Mouse (Mus musculus) left cerebral cortex, adult 2 months (tissue): ENCODE data around the gene Bpnt1. TPM values are rescaled to one million over a fixed set of nuclear protein-coding genes. Genes with fewer than 3 reads are reported as not detected.
A peak's percentile ranks its signal among the peaks of the same experiment; 100 is the strongest.

Experiments
- DNase-seq, 2 experiments: peaks; one replicate each; pipeline ENCODE4 v3.0.0; 2021 to 2022; ENCODE audit warnings: low spot score in 2 of 2, mixed read lengths in 1 of 2; ENCODE audit errors: extremely low spot score in 1 of 2
- H3K27ac ChIP-seq: fragments of 200-600 bp; 2 replicates; pipeline ENCODE4 v1.8.1; 2022
- H3K4me3 ChIP-seq: fragments of 200-600 bp; 2 replicates; pipeline ENCODE4 v1.8.1; 2022
- CTCF ChIP-seq: fragments of 200-600 bp; IDR thresholded peaks from 2 replicates; pipeline ENCODE4 v1.8.1; 2022; ENCODE audit warnings: antibody characterized with exemption, mild to moderate bottlenecking, moderate library complexity
- intact Hi-C: fragments of 180-260 bp; cut with DNase I; formaldehyde crosslinking; loops from one replicate; pipeline ENCODE4 v1.15.1; 2025
- microRNA-seq, 2 experiments: library from miRNA; unstranded; fragments of <30 nt; microRNA quantifications; one replicate each; pipeline ENCODE4 v1.2.0; 2021
- total RNA-seq, 2 experiments: library from RNA; stranded (reverse); gene quantifications; 2 replicates each; pipeline ENCODE4 v1.2.3; 2021

Gene Bpnt1
- total RNA-seq, 2 experiments from 2014 or later = 69.6 to 71.2 TPM

DNA sequence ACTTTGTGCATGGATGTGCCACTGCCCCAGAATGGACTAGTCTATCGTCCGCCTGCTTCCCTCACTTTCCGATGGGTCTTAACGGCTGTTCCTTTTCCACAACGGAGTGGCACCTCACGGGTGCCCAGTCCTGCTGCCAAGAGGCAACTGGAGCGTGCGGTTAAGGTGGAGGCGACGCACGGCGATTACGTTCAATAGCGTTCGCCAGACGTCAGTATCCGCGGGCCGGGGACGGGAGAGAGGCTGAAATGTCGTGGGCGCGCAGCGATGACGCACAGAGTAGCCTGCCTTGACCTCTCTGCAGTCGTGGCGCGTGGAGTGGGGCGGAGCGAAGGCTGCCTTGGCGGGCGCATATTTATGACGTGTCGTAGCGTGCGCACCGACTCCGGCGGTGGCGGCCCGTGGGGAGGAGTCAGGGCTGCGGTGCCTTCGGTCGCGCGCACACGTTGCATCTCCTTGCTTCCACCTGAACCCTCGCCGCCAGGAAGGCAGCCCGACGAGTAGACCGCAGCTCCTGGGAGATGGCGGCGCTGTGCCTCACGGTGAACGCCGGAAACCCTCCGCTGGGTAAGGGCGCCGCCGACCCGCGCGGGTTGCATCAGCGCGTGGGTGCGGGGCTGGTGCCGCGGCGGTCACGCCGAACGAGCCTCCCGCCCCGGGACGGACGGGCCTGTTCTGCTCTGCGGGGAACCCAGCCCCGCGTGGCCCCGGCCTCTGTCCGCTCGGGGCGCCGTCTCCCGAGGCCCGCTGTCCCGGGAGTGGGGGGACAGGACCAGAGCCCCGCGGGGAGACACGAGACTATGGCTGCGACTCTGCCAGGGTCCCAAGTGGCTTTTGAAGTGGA, 30.9 kb downstream of the Bpnt1 start, which contains the start of gene Eprs:
Gene Eprs, plus strand, starts transcription at position 368 of the 844 bp plus-strand sequence.
- H3K4me3 ChIP-seq = peak within 1 kb of the TSS; percentile 91
- intact Hi-C loops = loop anchor here (2.0 kb wide), 1 partner anchor 30 kb away; the partner anchor contains the start of gene Bpnt1
- peak; percentile 99 for DNase-seq
- peak within 1 kb of the TSS; percentile 93 for H3K27ac ChIP-seq
- no peak for TF ChIP-seq CTCF

GRCm38 (mm10) chr1:185363526-185364182, 31.7 kb downstream of the Bpnt1 start:
- DNase-seq = peak; percentile 19 to 31
- Histone ChIP-seq H3K27ac (peak overlapping the region; percentile 90), H3K4me3 (peak overlapping the region; percentile 91)
- TF ChIP-seq CTCF = no peak; the same call in 1 of the 2 replicates
- intact Hi-C loops = loop anchor here (2.0 kb wide), 1 partner anchor 31 kb away; the partner anchor contains the start of gene Bpnt1

- H3K4me3 ChIP-seq = peak overlapping the region; percentile 91
- intact Hi-C loops = no loop called here
- no peak for TF ChIP-seq CTCF
- no peak overlapping the region for H3K27ac ChIP-seq
- no peak for DNase-seq
Measured at GRCm38 (mm10) chr1:185364183-185364540, 32.2 kb downstream of the Bpnt1 start.

DNA sequence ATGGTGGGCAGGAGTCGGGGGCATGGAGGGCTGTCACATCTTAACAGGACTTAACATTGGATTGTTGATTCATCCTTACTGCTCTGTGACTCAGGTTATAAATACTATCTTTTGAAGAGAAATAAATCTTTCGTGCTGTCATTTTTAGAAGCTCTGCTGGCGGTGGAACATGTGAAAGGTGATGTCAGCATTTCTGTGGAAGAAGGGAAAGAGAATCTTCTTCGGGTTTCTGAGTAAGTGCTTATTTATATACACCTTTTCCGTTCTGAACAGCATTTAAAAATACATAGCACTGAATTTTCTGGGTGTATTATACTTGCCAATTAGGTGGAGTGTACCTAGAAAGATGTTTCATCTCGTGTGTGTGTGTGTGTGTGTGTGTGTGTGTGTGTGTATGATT, 35.4 kb downstream of the Bpnt1 start:
- DNase-seq = no peak
- no peak for TF ChIP-seq CTCF
- intact Hi-C loops = no loop called here
- Histone ChIP-seq H3K4me3 (no peak overlapping the region), H3K27ac (no peak overlapping the region)

- Histone ChIP-seq H3K27ac (no peak overlapping the region), H3K4me3 (no peak overlapping the region)
- DNase-seq = no peak
- TF ChIP-seq CTCF = no peak
- intact Hi-C loops = no loop called here
Measured at GRCm38 (mm10) chr1:185369979-185370378, 38.0 kb downstream of the Bpnt1 start.

DNA sequence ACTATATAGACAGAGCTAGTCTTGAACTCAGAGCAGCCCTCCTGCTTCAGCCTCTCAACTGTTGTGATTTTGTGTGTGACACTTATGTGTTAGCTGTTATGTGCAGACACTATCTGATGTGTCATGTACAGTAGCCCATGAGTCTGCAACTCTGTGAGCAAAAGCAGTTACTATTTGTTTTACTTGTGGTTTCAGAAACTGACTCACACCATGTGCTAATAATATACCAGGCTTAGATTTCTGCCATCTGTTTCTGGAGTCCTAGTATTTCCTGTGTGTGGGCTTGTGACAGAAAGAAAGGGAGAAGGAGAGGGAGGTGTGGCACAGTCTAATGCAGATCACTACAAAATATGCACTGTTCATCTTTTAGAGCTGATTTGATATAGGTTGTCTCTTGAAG, 44.4 kb downstream of the Bpnt1 start:
- intact Hi-C loops = no loop called here
- DNase-seq = peak in 1 of 2 experiments; percentile 16
- TF ChIP-seq CTCF = no peak
- Histone ChIP-seq H3K27ac (no peak overlapping the region), H3K4me3 (no peak overlapping the region)

DNA sequence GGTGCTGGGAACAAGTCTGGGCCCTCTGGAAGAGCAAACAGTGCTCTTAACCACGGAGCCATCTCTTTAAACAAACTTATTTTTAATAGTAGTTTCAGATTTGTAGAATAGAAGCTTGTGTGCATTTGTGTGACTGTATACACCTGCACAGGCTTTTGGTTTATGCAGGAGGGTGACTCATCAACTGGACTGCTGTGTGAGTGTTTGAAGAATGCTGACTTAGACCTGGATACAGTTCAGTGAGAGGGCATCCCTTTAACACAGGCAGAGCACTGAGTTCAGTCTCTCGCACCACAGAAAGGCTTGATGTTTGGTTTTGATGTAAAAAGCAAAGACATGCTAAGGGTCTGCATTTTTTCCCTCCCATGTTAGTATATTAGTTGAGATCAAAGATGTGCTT, 45.5 kb downstream of the Bpnt1 start:
- no peak overlapping the region for H3K4me3 ChIP-seq
- DNase-seq = no peak
- intact Hi-C loops = no loop called here
- TF ChIP-seq CTCF = no peak
- no peak overlapping the region for H3K27ac ChIP-seq

DNA sequence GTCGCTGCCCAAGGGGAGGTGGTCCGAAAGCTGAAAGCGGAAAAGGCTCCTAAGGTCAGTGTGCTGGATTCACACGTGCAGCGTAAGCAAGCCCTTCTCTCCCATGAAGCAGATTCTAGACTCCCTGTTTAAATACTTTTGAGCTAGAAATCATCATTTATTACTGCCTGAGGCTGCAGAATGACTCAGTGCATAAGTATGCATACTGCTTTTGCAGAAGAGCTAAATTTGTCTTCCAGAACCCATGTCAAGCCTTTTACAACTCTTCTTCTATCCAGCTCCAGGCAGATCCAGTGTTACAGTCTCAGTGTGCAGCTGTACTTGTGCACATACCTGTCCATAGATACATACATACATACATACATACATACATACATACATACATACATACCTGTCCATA, 69.7 kb downstream of the Bpnt1 start:
- no peak for DNase-seq
- intact Hi-C loops = no loop called here

DNA sequence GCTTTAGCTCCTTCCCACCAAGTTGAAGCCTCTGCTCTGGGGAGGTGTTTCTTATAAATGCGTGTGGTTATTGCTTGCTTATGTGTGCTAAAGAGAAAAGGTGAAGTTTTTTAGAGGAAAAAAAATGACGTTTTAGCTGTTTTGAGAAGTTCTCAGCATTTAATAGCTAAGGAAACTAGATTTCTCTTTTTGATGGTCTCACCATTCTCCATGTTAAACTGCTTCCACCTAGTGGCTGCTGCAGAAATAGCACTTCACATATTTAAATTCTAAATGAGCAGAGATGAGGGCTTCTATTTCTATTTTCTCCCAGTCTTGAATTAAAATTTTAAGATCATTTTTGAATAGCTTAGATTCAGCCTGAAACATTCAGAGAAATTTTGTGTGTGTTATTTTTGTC, 72.1 kb downstream of the Bpnt1 start:
- intact Hi-C loops = no loop called here
- no peak overlapping the region for H3K27ac ChIP-seq
- TF ChIP-seq CTCF = peak; percentile 74
- no peak overlapping the region for H3K4me3 ChIP-seq
- DNase-seq = no peak

More for the DNA sequence above, 69.7 kb downstream of the Bpnt1 start:
- no peak for TF ChIP-seq CTCF
- Histone ChIP-seq H3K4me3 (no peak overlapping the region), H3K27ac (no peak overlapping the region)

DNA sequence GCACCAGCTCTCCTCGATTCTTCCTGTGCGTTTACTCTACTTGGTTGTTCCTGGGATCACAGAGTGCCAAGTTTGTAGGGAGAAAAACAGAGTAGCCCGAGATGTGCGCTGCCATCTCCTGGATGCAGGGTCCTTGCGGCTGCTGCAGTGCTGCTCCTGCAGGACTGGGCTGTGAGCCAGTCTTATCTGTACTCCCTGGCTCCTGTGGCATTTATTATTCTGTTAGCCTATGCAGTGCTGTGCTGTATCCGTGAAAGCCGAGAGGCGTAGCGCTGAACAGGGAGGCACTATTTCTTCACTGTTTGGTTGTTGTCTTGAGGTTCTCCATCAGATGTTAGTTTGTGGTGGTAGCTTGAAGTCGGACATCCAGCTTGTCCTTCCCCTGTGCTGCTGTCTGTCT, 74.0 kb downstream of the Bpnt1 start:
- no peak overlapping the region for H3K4me3 ChIP-seq
- TF ChIP-seq CTCF = no peak
- no peak overlapping the region for H3K27ac ChIP-seq
- no peak for DNase-seq
- intact Hi-C loops = no loop called here

Small RNA genes within 50 kb of the gene (microRNA-seq; reads per million reads assigned to microRNA genes)
- gene Mir194-1 = 0 to 0.24 reads per million in 2 experiments
- 0 reads per million in 2 experiments for gene Mir215

Other genes with a start within 250 kb of the Bpnt1 start
- gene Rab3gap2, start 128.0 kb upstream of the Bpnt1 start, total RNA-seq = 10 to 100 TPM; 75.3 to 84.1 TPM
- gene Iars2, start 2.8 kb upstream of the Bpnt1 start, total RNA-seq = 10 to 100 TPM; 31.1 to 32.1 TPM
- gene Eprs, start 30.9 kb downstream of the Bpnt1 start, total RNA-seq = 10 to 100 TPM; 71.6 to 79.3 TPM
- gene Slc30a10, start 122.7 kb downstream of the Bpnt1 start, total RNA-seq = 1 to 10 TPM; 7.5 to 8.3 TPM